Comparison of ENCODE assay signal across 18 mouse cellular contexts in genomic region chr12:76899261-76899975, GRCm38 (mm10).
"Had no signal": no experiment of that assay in that cellular context is flagged by ENCODE, and none has a peak within 500 bp of the region (broad histone marks: within the 10 kb centered on the region; RNA-seq: fewer than 3 reads in every experiment).

No protein-coding gene starts in this region.

- DNase-seq: kidney, adult 8-10 months; kidney, postnatal 10 days; kidney, postnatal 36 days; left cerebral cortex, postnatal 4 days; liver, postnatal 0 days; lung, embryonic 14.5 days; retina, postnatal 1 day; right cerebral cortex, postnatal 25 days; thymus, adult 18-20 months; thymus, postnatal 36 days had no signal

- H3K9me3 ChIP-seq: kidney, embryonic 15.5 days; limb, embryonic 12.5 days; limb, embryonic 15.5 days; midbrain, embryonic 12.5 days; midbrain, embryonic 15.5 days; neural tube, embryonic 13.5 days had no signal

- ATAC-seq: liver, postnatal 0 days; lung, postnatal 0 days; midbrain, embryonic 15.5 days had no signal

- H3K27ac ChIP-seq: kidney, embryonic 15.5 days; limb, embryonic 12.5 days; limb, embryonic 15.5 days; liver, embryonic 14.5 days; midbrain, embryonic 12.5 days; midbrain, embryonic 15.5 days; neural tube, embryonic 13.5 days had no signal

- H3K4me3 ChIP-seq: kidney, embryonic 15.5 days; limb, embryonic 12.5 days; limb, embryonic 15.5 days; midbrain, embryonic 12.5 days; midbrain, embryonic 15.5 days; neural tube, embryonic 13.5 days had no signal

- H3K27me3 ChIP-seq: kidney, embryonic 15.5 days; limb, embryonic 12.5 days; limb, embryonic 15.5 days; midbrain, embryonic 12.5 days; midbrain, embryonic 15.5 days; neural tube, embryonic 13.5 days had no signal
